Mouse (Mus musculus) left cerebral cortex, adult 8-10 months (tissue): ENCODE data around the gene Snx33. TPM values are rescaled to one million over a fixed set of nuclear protein-coding genes. Genes with fewer than 3 reads are reported as not detected.

Experiments
- total RNA-seq, 4 experiments: library from RNA; stranded (reverse); gene quantifications; 2 replicates each; pipeline ENCODE4 v1.2.4; 2022

The Snx33 gene
- total RNA-seq, 4 experiments from 2014 or later = 7.9 to 10.5 (median 8.9) TPM

Other genes starting within 250 kb of the Snx33 start
- 100 to 1,000 TPM; 330 to 366 (median 356) TPM for gene Lingo1, start 131.9 kb downstream of the Snx33 start, total RNA-seq
- under 1 TPM in 2 of 4 experiments, not detected in 2; 0.30 to 0.37 TPM for gene Odf3l1, start 63.7 kb downstream of the Snx33 start, total RNA-seq
- gene Cspg4, start 63.3 kb downstream of the Snx33 start, total RNA-seq = 10 to 100 TPM; 14.2 to 17.9 (median 15.9) TPM
- 10 to 100 TPM; 50.3 to 56.8 (median 51.5) TPM for gene Imp3, start 9.1 kb upstream of the Snx33 start, total RNA-seq
- 10 to 100 TPM; 13.5 to 16.5 (median 15.5) TPM for gene Snupn, start 22.5 kb upstream of the Snx33 start, total RNA-seq
- 10 to 100 TPM; 24.8 to 30.6 (median 25.6) TPM for gene Ptpn9, start 66.6 kb upstream of the Snx33 start, total RNA-seq
- gene Sin3a, start 143.7 kb upstream of the Snx33 start, total RNA-seq = 10 to 100 TPM; 39.1 to 52.4 (median 45.5) TPM
- gene Man2c1, start 202.3 kb upstream of the Snx33 start, total RNA-seq = 100 to 1,000 TPM; 116 to 162 (median 135) TPM
- 10 to 100 TPM in 2 of 4 experiments, 1 to 10 TPM in 2; 7.9 to 11.9 (median 9.5) TPM for gene Neil1, start 219.9 kb upstream of the Snx33 start, total RNA-seq
- gene Commd4, start 230.0 kb upstream of the Snx33 start, total RNA-seq = 100 to 1,000 TPM in 1 of 4 experiments, 10 to 100 TPM in 3; 86.3 to 104 (median 93.7) TPM